In genomic region chr10:13127335-13127734, GRCm38 (mm10) we compare ENCODE assay signal across 10 mouse cellular contexts. TPM values are rescaled to one million over a fixed set of nuclear protein-coding genes. Genes with fewer than 3 reads are reported as not detected.
DNase-seq lines count a peak whose midpoint lies in the region; ATAC-seq and TF ChIP-seq lines count a peak whose summit lies in the region.
"Had no signal": no experiment of that assay in that cellular context is flagged by ENCODE, and none has a peak within 500 bp of the region (broad histone marks: within the 10 kb centered on the region; RNA-seq: fewer than 3 reads in every experiment).

No protein-coding gene starts in this region.

- H3K9me3 ChIP-seq in forebrain, postnatal 0 days (ENCODE audit: low read length) = no peaks in the 10 kb centered on the region
- H3K9me3 ChIP-seq in forebrain, embryonic 15.5 days = no peaks in the 10 kb centered on the region
- H3K9me3 ChIP-seq in ES-E14 (ENCODE audit: control insufficient read depth, insufficient read depth, low read depth, low read length) = no peaks in the 10 kb centered on the region
- no peaks in the 10 kb centered on the region for H3K9me3 ChIP-seq in forebrain, embryonic 16.5 days (ENCODE audit: control insufficient read depth, low read length)
- H3K9me3 ChIP-seq: limb, embryonic 12.5 days had no signal

- no peak overlapping the region for H3K4me3 ChIP-seq in forebrain, postnatal 0 days (ENCODE audit: low read depth, low read length)
- no peak overlapping the region for H3K4me3 ChIP-seq in forebrain, embryonic 15.5 days
- H3K4me3 ChIP-seq in left cerebral cortex, adult 2 months = no peak overlapping the region
- H3K4me3 ChIP-seq in ES-E14 (ENCODE audit: insufficient read depth in 1 of 2, low read depth in 1 of 2, low read length in 2 of 2, poor library complexity in 1 of 2, severe bottlenecking in 1 of 2) = peak overlapping the region in 1 of 2 experiments; percentile 73; a peak in 2 of 4 replicates
- no peak overlapping the region for H3K4me3 ChIP-seq in forebrain, embryonic 16.5 days (replicated peaks; ENCODE audit: low read length)
- H3K4me3 ChIP-seq: limb, embryonic 12.5 days had no signal

- H3K27ac ChIP-seq in forebrain, postnatal 0 days (ENCODE audit: low read depth, low read length) = no peak overlapping the region
- H3K27ac ChIP-seq in forebrain, embryonic 15.5 days (replicated peaks) = no peak overlapping the region
- H3K27ac ChIP-seq in left cerebral cortex, adult 2 months = no peak overlapping the region
- H3K27ac ChIP-seq in ES-E14 (ENCODE audit: insufficient read depth, low read depth, low read length, poor library complexity, severe bottlenecking) = no peak overlapping the region
- no peak overlapping the region for H3K27ac ChIP-seq in forebrain, embryonic 16.5 days (ENCODE audit: low read length)
- H3K27ac ChIP-seq: limb, embryonic 12.5 days had no signal

- H3K9ac ChIP-seq in forebrain, postnatal 0 days = no peak overlapping the region
- no peak overlapping the region for H3K9ac ChIP-seq in forebrain, embryonic 15.5 days (replicated peaks)
- H3K9ac ChIP-seq in ES-E14 (ENCODE audit: insufficient read depth, low read depth, low read length, poor library complexity, severe bottlenecking) = no peak overlapping the region
- no peak overlapping the region for H3K9ac ChIP-seq in forebrain, embryonic 16.5 days (replicated peaks; ENCODE audit: low read depth, low read length)
- H3K9ac ChIP-seq: limb, embryonic 12.5 days had no signal

- in situ Hi-C loops in ES-E14 (cut with MboI; ENCODE audit: low sequenced_read_pairs in 2 of 2, unreplicated experiment in 2 of 2) = no loop called here

- WGBS in forebrain, postnatal 0 days = 77% methylated on average over 13 of the region's 13 CpGs
- 75% methylated on average over 13 of the region's 13 CpGs for WGBS in forebrain, embryonic 15.5 days
- 73% methylated on average over 13 of the region's 13 CpGs for WGBS in forebrain, embryonic 16.5 days

- no peaks in the 10 kb centered on the region for H3K4me1 ChIP-seq in forebrain, postnatal 0 days (ENCODE audit: insufficient read depth)
- no peaks in the 10 kb centered on the region for H3K4me1 ChIP-seq in forebrain, embryonic 15.5 days
- H3K4me1 ChIP-seq in ES-E14 (ENCODE audit: control insufficient read depth in 2 of 2, insufficient read depth in 2 of 2, low read length in 2 of 2, poor library complexity in 1 of 2) = no peaks in the 10 kb centered on the region
- peaks cover 2% of the 10 kb centered on the region; the same call in 1 of the 2 replicates for H3K4me1 ChIP-seq in forebrain, embryonic 16.5 days (replicated peaks; ENCODE audit: control insufficient read depth, insufficient read depth, low read length)
- H3K4me1 ChIP-seq: limb, embryonic 12.5 days had no signal

- H3K27me3 ChIP-seq in forebrain, postnatal 0 days (ENCODE audit: insufficient read depth, low read length) = no peaks in the 10 kb centered on the region
- no peaks in the 10 kb centered on the region for H3K27me3 ChIP-seq in forebrain, embryonic 15.5 days
- H3K27me3 ChIP-seq in forebrain, embryonic 16.5 days (replicated peaks; ENCODE audit: control insufficient read depth, insufficient read depth, low read length) = no peaks in the 10 kb centered on the region
- H3K27me3 ChIP-seq: limb, embryonic 12.5 days had no signal

- H3K36me3 ChIP-seq in forebrain, postnatal 0 days (ENCODE audit: insufficient read depth) = no peaks in the 10 kb centered on the region
- H3K36me3 ChIP-seq in forebrain, embryonic 15.5 days = no peaks in the 10 kb centered on the region
- H3K36me3 ChIP-seq in ES-E14 (ENCODE audit: control insufficient read depth, insufficient read depth, low read length, poor library complexity, severe bottlenecking) = no peaks in the 10 kb centered on the region
- H3K36me3 ChIP-seq in forebrain, embryonic 16.5 days (ENCODE audit: control insufficient read depth, insufficient read depth) = peaks cover 4% of the 10 kb centered on the region; the same call in 1 of the 2 replicates

- intact Hi-C loops in left cerebral cortex, adult 2 months (cut with DNase I) = no loop called here
- intact Hi-C loops in left cerebral cortex, postnatal 25 days (cut with DNase I) = no loop called here

- no peak for DNase-seq in forebrain, postnatal 0 days
- no peak for DNase-seq in left cerebral cortex, adult 2 months (ENCODE audit: extremely low spot score in 1 of 2, low spot score in 2 of 2)
- no peak for DNase-seq in left cerebral cortex, postnatal 25 days (ENCODE audit: low spot score in 2 of 2)
- peak; percentile 26 for DNase-seq in ES-E14 (ENCODE audit: low read depth, low spot score)
- peak; percentile 30 for DNase-seq in lung, postnatal 10 days
- DNase-seq in spleen, postnatal 4 days (ENCODE audit: low spot score in 2 of 2) = no peak

- peak; percentile 51 for TF ChIP-seq CTCF in forebrain, postnatal 0 days (IDR thresholded peaks at IDR 0.05; ENCODE audit: low read depth)
- TF ChIP-seq CTCF in left cerebral cortex, adult 2 months (IDR thresholded peaks at IDR 0.05) = peak; percentile 37

- no peak for ATAC-seq in forebrain, postnatal 0 days
- ATAC-seq in forebrain, embryonic 15.5 days (replicated peaks) = no peak
- ATAC-seq in forebrain, embryonic 16.5 days = no peak

- no peak overlapping the region for H3K4me2 ChIP-seq in forebrain, postnatal 0 days (ENCODE audit: low read depth)
- no peak overlapping the region for H3K4me2 ChIP-seq in forebrain, embryonic 15.5 days (replicated peaks)
- H3K4me2 ChIP-seq in forebrain, embryonic 16.5 days (ENCODE audit: low read length) = no peak overlapping the region
- H3K4me2 ChIP-seq: limb, embryonic 12.5 days had no signal

TF ChIP-seq in ES-E14, 5 proteins besides CTCF, POLR2A, EP300 and RAD21:
- TF ChIP-seq ZC3H11A (IDR thresholded peaks at IDR 0.05; ENCODE audit: borderline replicate concordance, low read depth, low read length) (no peak), MAFK (IDR thresholded peaks at IDR 0.05; ENCODE audit: insufficient read depth, low read depth, low read length) (no peak), ZNF384 (IDR thresholded peaks at IDR 0.05; ENCODE audit: low read depth, low read length) (no peak), CHD2 (IDR thresholded peaks at IDR 0.05; ENCODE audit: low read depth, low read length) (no peak), HCFC1 (IDR thresholded peaks at IDR 0.05; ENCODE audit: borderline replicate concordance, insufficient read depth, low read length) (no peak)

RNA-seq across cellular contexts. Expression of gene Zc2hc1b, which starts 50.5 kb away (rescaled TPM):
- not detected in 2 replicates for total RNA-seq in forebrain, postnatal 0 days (2014; rRNA removed)
- not detected in 2 replicates for polyA plus RNA-seq in forebrain, postnatal 0 days (2015; fragmentation: Nextera tagmentation; extraction: Ambion mirVana)
- polyA plus RNA-seq in forebrain, embryonic 15.5 days (2015; fragmentation: Nextera tagmentation; extraction: Ambion mirVana) = not detected in 2 replicates
- total RNA-seq in left cerebral cortex, adult 2 months (2021) = not detected
- not detected for total RNA-seq in left cerebral cortex, postnatal 25 days (2021)
- not detected in 2 replicates for total RNA-seq in ES-E14 (2012; rRNA removed)
- not detected in 2 replicates for polyA plus RNA-seq in forebrain, embryonic 16.5 days (2015; fragmentation: Nextera tagmentation; extraction: Ambion mirVana)
- total RNA-seq: heart, adult 18-20 months had no signal
- polyA plus RNA-seq: limb, embryonic 12.5 days had no signal

Comparison
In these comparisons a context has a peak if more than half of its experiments do, and no peak if none do; other contexts are left out.
1. DNase-seq: peak in ES-E14 (single experiment) and lung, postnatal 10 days (single experiment); none in forebrain, postnatal 0 days (single experiment), left cerebral cortex, adult 2 months (0 of 2), left cerebral cortex, postnatal 25 days (0 of 2) and spleen, postnatal 4 days (0 of 2).